Mouse (Mus musculus): ENCODE results near the gene Pcyt1b. TPM values are rescaled to one million over a fixed set of nuclear protein-coding genes. Genes with fewer than 3 reads are reported as not detected.
A peak's percentile ranks its signal among the peaks of the same experiment; 100 is the strongest.

Gene Pcyt1b
- polyA plus RNA-seq, 1 experiment from 2014 or later, result 2.1 TPM

DNA sequence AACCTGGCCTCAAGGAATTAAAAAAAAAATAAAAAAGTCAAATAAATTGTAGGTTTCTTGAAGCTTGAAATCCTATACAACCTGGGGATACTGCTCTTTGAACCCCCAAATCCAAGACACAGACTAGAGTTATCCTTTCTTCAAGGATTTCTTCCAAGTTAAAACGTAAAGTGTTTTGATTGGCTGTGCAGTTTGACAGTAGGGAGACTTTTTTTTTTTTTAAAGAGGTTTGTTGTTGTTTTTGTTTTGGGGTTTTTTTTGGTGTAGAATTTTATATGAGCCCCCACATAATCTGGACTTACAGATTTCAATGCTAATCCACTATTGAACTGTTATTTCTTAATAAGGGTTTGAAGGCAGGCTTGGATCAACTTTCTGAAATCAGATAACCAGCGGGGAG, 21.6 kb downstream of the Pcyt1b start:
- H3K4me3 ChIP-seq (ENCODE audit: low read depth, low read length), result peak overlapping the region; percentile 54
- H3K27ac ChIP-seq (ENCODE audit: low read depth), result peak overlapping the region; percentile 72; the same call in 1 of the 2 replicates

DNA sequence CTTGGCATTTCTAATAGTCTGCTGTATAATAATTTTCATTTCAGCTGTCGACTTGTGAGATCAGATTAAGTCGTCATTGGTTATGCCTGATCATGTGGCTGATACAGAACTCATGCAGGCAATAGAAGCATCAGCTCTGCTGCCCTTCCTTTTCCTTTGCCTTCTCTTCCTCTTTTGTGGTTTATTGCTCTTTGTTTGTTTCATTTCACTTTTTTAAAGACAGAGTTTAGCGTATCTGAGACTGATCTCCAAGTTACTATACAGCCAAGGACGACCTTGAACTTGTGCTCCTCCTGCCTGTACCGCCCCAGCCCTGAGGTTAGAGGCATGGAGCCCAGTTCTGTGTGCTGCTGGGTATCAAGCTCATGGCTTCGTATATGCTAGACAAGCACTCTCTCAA, 34.6 kb downstream of the Pcyt1b start:
- Histone ChIP-seq H3K27me3 (ENCODE audit: insufficient read depth, low read length) (no peaks in the 10 kb centered on the region), H3K27ac (ENCODE audit: low read depth) (no peak overlapping the region), H3K9ac (replicated peaks) (no peak overlapping the region), H3K4me3 (ENCODE audit: low read depth, low read length) (no peak overlapping the region), H3K4me2 (ENCODE audit: low read depth, low read length) (no peak overlapping the region), H3K4me1 (ENCODE audit: insufficient read depth) (no peaks in the 10 kb centered on the region), H3K9me3 (ENCODE audit: low read length) (no peaks in the 10 kb centered on the region), H3K36me3 (replicated peaks; ENCODE audit: insufficient read depth, low read length) (no peaks in the 10 kb centered on the region)
- DNase-seq (no peak), ATAC-seq (no peak)
- 38% methylated on average over 6 of the region's 6 CpGs for WGBS (ENCODE audit: insufficient replicate concordance)
- no peak for TF ChIP-seq CTCF (IDR thresholded peaks at IDR 0.05; ENCODE audit: low read depth)
- TF ChIP-seq EP300 (IDR thresholded peaks at IDR 0.05; ENCODE audit: low read depth), result no peak

More for the DNA sequence above, 21.6 kb downstream of the Pcyt1b start:
- ATAC-seq (no peak), DNase-seq (no peak)
- Histone ChIP-seq H3K4me2 (ENCODE audit: low read depth, low read length) (peak overlapping the region; percentile 64), H3K9me3 (ENCODE audit: low read length) (no peaks in the 10 kb centered on the region), H3K9ac (replicated peaks) (peak overlapping the region; percentile 53; the same call in 1 of the 2 replicates), H3K27me3 (ENCODE audit: insufficient read depth, low read length) (no peaks in the 10 kb centered on the region), H3K36me3 (replicated peaks; ENCODE audit: insufficient read depth, low read length) (no peaks in the 10 kb centered on the region), H3K4me1 (ENCODE audit: insufficient read depth) (peaks cover 2% of the 10 kb centered on the region; the same call in 1 of the 2 replicates)
- TF ChIP-seq EP300 (IDR thresholded peaks at IDR 0.05; ENCODE audit: low read depth) (no peak), CTCF (IDR thresholded peaks at IDR 0.05; ENCODE audit: low read depth) (no peak)
- 55% methylated on average over 2 of the region's 2 CpGs for WGBS (ENCODE audit: insufficient replicate concordance)

DNA sequence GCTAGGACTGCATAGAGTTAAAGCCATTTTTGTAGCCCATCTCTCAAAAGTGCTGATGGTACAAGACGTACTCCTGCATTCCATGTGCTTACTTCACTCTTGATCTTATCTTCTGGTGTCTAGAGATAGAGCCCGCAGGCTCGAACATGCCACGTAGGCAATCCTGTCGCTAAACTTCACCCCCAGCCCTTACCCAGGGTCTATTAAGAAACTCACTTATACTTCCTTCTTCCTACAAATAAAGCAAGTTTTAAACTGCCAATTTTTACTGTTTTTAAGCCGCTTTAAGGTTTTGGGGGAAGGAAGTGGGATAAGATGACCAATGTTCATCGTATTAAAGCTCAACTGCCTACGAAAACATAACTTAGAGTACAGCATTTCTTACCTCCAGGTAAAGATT, 36.0 kb downstream of the Pcyt1b start:
- no peak for TF ChIP-seq EP300 (IDR thresholded peaks at IDR 0.05; ENCODE audit: low read depth)
- no peak for TF ChIP-seq CTCF (IDR thresholded peaks at IDR 0.05; ENCODE audit: low read depth)
- H3K4me1 ChIP-seq (ENCODE audit: insufficient read depth), result no peaks in the 10 kb centered on the region
- no peak overlapping the region for H3K4me2 ChIP-seq (ENCODE audit: low read depth, low read length)
- H3K9me3 ChIP-seq (ENCODE audit: low read length), result no peaks in the 10 kb centered on the region
- no peaks in the 10 kb centered on the region for H3K36me3 ChIP-seq (replicated peaks; ENCODE audit: insufficient read depth, low read length)
- no peaks in the 10 kb centered on the region for H3K27me3 ChIP-seq (ENCODE audit: insufficient read depth, low read length)
- no peak for ATAC-seq
- no peak overlapping the region for H3K4me3 ChIP-seq (ENCODE audit: low read depth, low read length)
- H3K27ac ChIP-seq (ENCODE audit: low read depth), result no peak overlapping the region
- H3K9ac ChIP-seq (replicated peaks), result no peak overlapping the region
- WGBS (ENCODE audit: insufficient replicate concordance), result 48% methylated on average over 8 of the region's 8 CpGs
- DNase-seq, result no peak

DNA sequence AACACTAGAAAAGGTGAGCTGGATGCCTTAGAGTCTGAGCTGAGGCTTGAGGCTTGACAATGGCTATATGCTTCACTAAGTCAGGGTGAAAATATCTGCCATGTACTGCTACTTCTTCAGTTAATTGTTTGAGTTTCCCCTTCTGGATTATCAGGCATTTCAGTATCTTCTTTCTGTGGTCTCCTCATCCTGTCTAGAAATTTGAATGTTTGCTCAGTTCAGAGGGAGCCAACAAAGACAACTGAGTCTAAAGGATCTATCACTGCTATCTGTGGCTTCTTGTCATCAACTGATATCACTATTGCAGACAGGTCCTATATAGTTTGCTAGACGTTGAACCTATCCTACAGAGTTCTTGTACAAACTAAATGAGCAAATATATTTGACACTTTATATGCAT, 42.9 kb downstream of the Pcyt1b start:
- ATAC-seq, result no peak

DNA sequence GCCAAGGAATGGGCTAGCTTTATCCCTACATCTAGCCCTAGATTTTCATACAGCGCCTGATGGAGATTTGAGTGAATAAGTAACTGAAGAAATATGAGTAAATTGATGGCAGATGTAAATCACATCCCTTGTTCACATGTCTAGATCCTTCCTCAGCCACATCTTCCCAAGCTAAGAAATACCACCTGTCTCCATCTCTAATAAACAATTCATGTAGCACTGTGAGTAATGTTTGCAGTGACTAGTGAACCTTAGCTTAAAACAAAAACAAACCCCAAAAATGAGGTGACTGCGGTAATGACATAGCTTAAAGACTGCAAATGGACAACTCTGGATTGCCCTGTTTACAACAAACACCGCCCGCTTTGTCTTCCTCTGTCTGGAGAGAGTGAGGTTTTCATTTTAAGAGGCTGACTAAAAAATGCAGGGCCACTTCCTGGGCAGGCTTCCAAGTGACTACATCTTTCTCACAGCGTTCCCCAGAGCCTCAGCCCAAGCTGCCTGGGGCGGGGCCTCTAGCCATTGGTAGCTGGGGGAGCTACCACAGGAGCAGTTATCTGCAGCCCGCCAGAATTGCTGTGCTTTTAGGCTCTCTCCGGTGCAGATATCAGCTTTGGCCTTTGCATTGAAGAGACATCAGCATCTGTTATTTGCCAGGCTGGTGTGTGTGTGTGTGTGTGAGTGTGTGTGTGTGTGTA, 46.0 kb downstream of the Pcyt1b start:
- no peaks in the 10 kb centered on the region for H3K9me3 ChIP-seq (ENCODE audit: low read length)
- H3K4me1 ChIP-seq (ENCODE audit: insufficient read depth), result no peaks in the 10 kb centered on the region
- peak; percentile 74 for DNase-seq
- no peak overlapping the region for H3K9ac ChIP-seq (replicated peaks)
- H3K27me3 ChIP-seq (ENCODE audit: insufficient read depth, low read length), result no peaks in the 10 kb centered on the region
- TF ChIP-seq EP300 (IDR thresholded peaks at IDR 0.05; ENCODE audit: low read depth) (peak; percentile 71), CTCF (IDR thresholded peaks at IDR 0.05; ENCODE audit: low read depth) (no peak)
- peak overlapping the region; percentile 38 for H3K4me2 ChIP-seq (ENCODE audit: low read depth, low read length)
- 44% methylated on average over 8 of the region's 8 CpGs for WGBS (ENCODE audit: insufficient replicate concordance)
- H3K4me3 ChIP-seq (ENCODE audit: low read depth, low read length), result peak overlapping the region; percentile 20; the same call in 1 of the 2 replicates
- peak overlapping the region; percentile 67 for H3K27ac ChIP-seq (ENCODE audit: low read depth)
- ATAC-seq, result peak; percentile 98
- H3K36me3 ChIP-seq (replicated peaks; ENCODE audit: insufficient read depth, low read length), result no peaks in the 10 kb centered on the region

More for the DNA sequence above, 42.9 kb downstream of the Pcyt1b start:
- no peaks in the 10 kb centered on the region for H3K27me3 ChIP-seq (ENCODE audit: insufficient read depth, low read length)
- TF ChIP-seq EP300 (IDR thresholded peaks at IDR 0.05; ENCODE audit: low read depth) (no peak), CTCF (IDR thresholded peaks at IDR 0.05; ENCODE audit: low read depth) (no peak)
- H3K9me3 ChIP-seq (ENCODE audit: low read length), result no peaks in the 10 kb centered on the region
- H3K4me3 ChIP-seq (ENCODE audit: low read depth, low read length), result no peak overlapping the region
- no peak overlapping the region for H3K9ac ChIP-seq (replicated peaks)
- no peak for DNase-seq
- no peaks in the 10 kb centered on the region for H3K36me3 ChIP-seq (replicated peaks; ENCODE audit: insufficient read depth, low read length)
- H3K27ac ChIP-seq (ENCODE audit: low read depth), result no peak overlapping the region
- H3K4me1 ChIP-seq (ENCODE audit: insufficient read depth), result no peaks in the 10 kb centered on the region
- no peak overlapping the region for H3K4me2 ChIP-seq (ENCODE audit: low read depth, low read length)
- WGBS (ENCODE audit: insufficient replicate concordance), result 37% methylated on average over 1 of the region's 1 CpGs

DNA sequence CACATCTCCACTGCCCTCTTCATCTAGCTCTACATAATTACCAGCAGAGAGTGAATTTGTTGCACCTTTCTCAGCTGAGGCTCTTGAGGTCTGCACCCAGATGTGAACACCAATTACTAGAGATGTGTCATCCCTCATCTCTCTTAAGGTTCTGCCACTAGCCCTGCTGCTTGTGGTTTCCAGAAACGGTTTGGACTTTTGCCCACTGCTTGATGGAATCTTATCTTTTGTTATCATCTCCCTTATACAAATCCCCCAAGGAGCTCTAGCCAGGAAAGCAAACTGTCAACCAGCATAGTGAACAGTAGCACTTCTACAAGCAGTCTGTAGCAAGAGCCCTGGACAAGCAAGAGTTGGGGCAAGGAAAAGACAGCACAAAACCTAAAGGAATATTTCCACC, 57.9 kb downstream of the Pcyt1b start:
- TF ChIP-seq EP300 (IDR thresholded peaks at IDR 0.05; ENCODE audit: low read depth) (no peak), CTCF (IDR thresholded peaks at IDR 0.05; ENCODE audit: low read depth) (no peak)
- no peaks in the 10 kb centered on the region for H3K9me3 ChIP-seq (ENCODE audit: low read length)
- no peak overlapping the region for H3K27ac ChIP-seq (ENCODE audit: low read depth)
- no peak for DNase-seq
- H3K4me2 ChIP-seq (ENCODE audit: low read depth, low read length), result no peak overlapping the region
- H3K9ac ChIP-seq (replicated peaks), result no peak overlapping the region
- H3K4me1 ChIP-seq (ENCODE audit: insufficient read depth), result no peaks in the 10 kb centered on the region
- H3K27me3 ChIP-seq (ENCODE audit: insufficient read depth, low read length), result no peaks in the 10 kb centered on the region
- 39% methylated on average over 1 of the region's 1 CpGs for WGBS (ENCODE audit: insufficient replicate concordance)
- H3K4me3 ChIP-seq (ENCODE audit: low read depth, low read length), result no peak overlapping the region
- no peak for ATAC-seq
- H3K36me3 ChIP-seq (replicated peaks; ENCODE audit: insufficient read depth, low read length), result no peaks in the 10 kb centered on the region
